Mouse (Mus musculus): ENCODE data around the gene Pole. TPM values are rescaled to one million over a fixed set of nuclear protein-coding genes. Genes with fewer than 3 reads are reported as not detected.

Gene Pole
- polyA plus RNA-seq, 1 experiment, result 0.79 TPM

DNA sequence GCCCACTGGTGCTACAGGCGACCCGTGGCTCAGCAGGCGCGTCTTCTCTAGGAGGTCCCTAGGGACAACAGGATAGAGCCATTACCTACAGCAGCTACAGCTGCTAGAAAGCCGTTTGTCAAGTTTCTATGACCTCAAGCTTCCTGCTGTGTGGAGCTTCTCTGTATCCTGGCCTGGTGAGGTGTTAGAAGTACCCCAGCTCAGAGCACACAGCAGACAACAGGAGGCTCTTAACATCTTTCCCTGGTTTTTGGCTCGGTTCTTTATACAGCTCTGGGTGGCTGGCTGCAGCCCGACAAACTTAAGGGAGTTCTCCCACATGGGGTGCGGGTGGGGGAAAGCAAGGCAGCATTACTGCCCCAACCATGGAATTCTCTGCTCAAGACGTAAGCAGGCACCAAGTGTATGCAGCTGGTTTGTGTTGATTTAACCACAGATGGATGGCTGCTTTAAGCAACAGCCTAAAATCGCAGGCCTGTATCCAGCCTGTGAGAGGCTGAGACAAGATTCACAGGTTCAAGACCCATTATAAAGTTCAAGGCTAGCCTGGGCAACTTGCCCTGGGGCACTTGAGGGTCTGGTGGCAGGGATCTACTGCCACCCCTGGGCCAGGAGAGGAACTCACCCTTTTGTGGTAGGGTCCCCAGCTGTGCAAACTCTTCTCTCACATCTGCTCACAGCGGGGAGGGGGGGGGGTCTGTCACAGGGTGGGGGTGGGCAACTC lies 77.9 kb downstream of the Pole start:
- H3K27ac ChIP-seq (replicated peaks; ENCODE audit: low read depth, low read length), result no peak overlapping the region
- no peaks in the 10 kb centered on the region; the same call in 1 of the 2 replicates for H3K4me1 ChIP-seq (ENCODE audit: control insufficient read depth, insufficient read depth, insufficient read length, low read length)
- H3K4me3 ChIP-seq (ENCODE audit: insufficient read depth, low read depth, low read length), result peak overlapping the region; percentile 49

DNA sequence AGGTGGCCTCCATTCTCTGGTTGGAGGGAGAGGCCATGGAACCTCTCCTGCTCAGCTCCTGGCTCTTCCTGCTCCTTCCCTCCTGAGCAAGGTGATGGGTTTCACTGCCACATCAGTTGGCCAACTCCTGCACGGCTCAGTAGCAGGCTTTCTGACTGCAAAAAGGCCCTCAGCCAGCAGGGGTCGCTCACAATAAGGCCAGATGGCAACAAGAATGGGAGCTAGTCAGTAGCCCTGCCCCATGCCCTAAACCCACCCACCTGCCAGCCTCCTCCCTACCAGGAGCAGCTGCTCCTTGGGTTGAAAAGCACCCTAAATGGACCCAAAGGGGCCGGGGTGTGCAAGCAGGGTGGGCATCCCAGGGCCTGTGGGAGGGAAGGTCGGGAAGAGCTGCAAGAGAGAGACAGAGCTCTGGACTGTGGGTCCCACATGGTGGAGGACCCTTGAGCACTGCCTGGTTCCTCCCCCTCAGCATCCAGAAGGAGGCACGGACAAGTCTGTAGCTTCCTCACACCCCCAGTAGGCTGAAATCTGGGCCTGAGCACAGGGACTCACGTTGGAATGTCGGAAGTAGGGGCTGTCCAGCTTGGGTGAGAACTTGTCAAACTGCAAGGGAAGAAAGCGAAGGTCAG lies 90.8 kb downstream of the Pole start:
- H3K27ac ChIP-seq (replicated peaks; ENCODE audit: low read depth, low read length), result no peak overlapping the region
- H3K4me1 ChIP-seq (ENCODE audit: control insufficient read depth, insufficient read depth, insufficient read length, low read length), result no peaks in the 10 kb centered on the region
- H3K4me3 ChIP-seq (ENCODE audit: insufficient read depth, low read depth, low read length), result no peak overlapping the region

DNA sequence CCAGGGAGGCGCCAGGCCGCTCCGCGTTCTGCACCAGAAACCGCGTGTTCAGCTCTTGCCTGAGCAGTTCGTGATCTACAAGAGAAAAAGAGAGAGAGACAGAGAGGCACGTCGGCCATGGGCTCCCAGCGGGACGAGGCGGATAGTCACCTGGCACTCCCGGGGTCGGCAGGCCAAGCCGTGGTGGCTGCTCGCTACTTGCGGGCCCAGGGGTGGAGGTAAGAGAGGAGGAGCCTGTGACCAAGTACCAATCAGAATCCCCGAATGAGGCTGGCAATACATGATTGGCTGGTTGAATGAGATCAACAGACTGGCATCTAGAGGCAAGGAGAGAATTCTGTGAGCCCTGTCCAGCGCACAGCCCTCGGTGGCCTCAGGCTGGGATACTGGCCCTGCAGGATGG lies 92.1 kb downstream of the Pole start:
- Histone ChIP-seq H3K27ac (replicated peaks; ENCODE audit: low read depth, low read length) (no peak overlapping the region), H3K4me1 (ENCODE audit: control insufficient read depth, insufficient read depth, insufficient read length, low read length) (no peaks in the 10 kb centered on the region), H3K4me3 (ENCODE audit: insufficient read depth, low read depth, low read length) (no peak overlapping the region)

DNA sequence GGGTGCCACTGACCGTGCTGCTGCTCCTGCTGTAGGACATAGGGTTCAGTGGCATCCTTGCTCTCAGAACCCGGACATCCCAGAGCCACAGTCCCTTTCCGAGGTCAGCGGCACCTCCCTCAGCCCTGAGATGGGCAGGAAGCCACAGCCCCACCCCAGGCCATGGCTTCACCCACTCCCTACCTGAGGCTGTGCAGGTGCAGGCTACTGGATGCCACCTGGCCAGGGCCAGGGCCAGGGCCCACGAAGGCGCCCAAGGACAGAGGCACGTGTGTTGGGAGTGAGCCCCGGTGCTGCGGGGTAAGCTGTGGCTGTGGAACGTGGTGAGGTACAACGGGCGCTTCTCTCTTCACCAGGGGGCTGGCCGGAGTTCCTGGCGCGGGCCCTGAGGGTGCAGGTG lies 93.0 kb downstream of the Pole start:
- Histone ChIP-seq H3K27ac (replicated peaks; ENCODE audit: low read depth, low read length) (no peak overlapping the region), H3K4me1 (ENCODE audit: control insufficient read depth, insufficient read depth, insufficient read length, low read length) (no peaks in the 10 kb centered on the region), H3K4me3 (ENCODE audit: insufficient read depth, low read depth, low read length) (no peak overlapping the region)

DNA sequence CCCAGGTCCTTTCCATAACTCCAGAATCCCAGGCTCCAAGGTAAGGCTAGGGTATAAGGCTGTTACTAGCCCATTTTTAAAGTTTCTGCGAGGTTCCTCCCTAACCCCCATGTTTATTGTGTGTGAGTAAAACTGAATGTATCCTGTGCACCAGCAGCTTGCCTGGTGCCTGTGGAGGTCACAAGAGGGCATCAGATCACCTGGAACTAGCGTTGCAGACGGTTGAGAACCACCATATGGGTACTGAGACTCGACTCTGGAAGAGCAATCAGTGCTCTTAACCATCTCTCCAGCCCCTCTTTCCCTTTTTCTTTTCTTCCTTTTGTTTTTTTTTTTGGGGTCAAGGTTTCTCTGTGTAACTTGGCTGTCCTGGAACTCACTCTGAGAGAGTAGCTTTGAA lies 93.7 kb downstream of the Pole start:
- no peak overlapping the region for H3K27ac ChIP-seq (replicated peaks; ENCODE audit: low read depth, low read length)
- H3K4me1 ChIP-seq (ENCODE audit: control insufficient read depth, insufficient read depth, insufficient read length, low read length), result no peaks in the 10 kb centered on the region
- no peak overlapping the region for H3K4me3 ChIP-seq (ENCODE audit: insufficient read depth, low read depth, low read length)

DNA sequence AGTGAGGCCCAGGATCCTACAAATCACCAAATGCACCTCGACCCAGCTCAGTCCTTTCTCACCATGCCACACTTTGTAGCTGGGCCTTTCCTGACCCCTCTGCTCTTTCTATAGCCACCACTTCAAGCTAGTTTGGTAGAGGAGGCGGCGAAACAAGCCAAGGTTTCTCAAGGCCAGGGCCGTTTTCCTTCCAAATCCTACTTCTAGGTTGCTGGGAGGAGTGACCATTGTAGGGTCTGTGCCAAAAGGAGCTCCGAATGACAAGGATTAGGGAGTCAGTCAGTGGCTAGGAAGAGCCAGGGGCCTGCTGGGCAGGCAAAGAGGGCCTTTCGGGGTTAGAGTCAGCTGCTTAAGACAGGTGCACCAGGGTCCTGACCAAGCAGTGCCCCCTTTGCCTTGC lies 98.4 kb downstream of the Pole start:
- Histone ChIP-seq H3K27ac (replicated peaks; ENCODE audit: low read depth, low read length) (no peak overlapping the region), H3K4me3 (ENCODE audit: insufficient read depth, low read depth, low read length) (no peak overlapping the region), H3K4me1 (ENCODE audit: control insufficient read depth, insufficient read depth, insufficient read length, low read length) (peaks cover 5% of the 10 kb centered on the region; the same call in 1 of the 2 replicates)

DNA sequence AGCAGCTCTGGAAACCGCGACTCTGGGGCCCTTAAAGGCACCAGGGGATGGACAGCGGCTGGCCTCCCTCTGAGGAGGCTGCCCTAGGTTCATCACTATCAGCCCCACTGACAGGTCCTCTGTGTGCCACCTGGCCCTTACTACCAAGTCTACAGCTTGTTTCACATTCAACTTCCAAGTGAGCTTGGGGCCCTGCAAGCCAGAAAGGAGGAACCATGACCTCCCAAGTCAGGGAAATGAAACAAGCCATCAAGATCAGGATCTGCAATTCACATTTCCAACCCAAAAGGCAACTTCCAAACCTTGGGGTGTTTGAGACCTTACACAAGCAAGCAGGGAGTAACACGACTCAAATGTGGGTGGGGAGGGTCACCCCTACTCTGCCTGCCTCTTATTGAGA lies 99.2 kb downstream of the Pole start:
- no peak overlapping the region for H3K4me3 ChIP-seq (ENCODE audit: insufficient read depth, low read depth, low read length)
- H3K4me1 ChIP-seq (ENCODE audit: control insufficient read depth, insufficient read depth, insufficient read length, low read length), result peaks cover 5% of the 10 kb centered on the region; the same call in 1 of the 2 replicates
- no peak overlapping the region for H3K27ac ChIP-seq (replicated peaks; ENCODE audit: low read depth, low read length)

DNA sequence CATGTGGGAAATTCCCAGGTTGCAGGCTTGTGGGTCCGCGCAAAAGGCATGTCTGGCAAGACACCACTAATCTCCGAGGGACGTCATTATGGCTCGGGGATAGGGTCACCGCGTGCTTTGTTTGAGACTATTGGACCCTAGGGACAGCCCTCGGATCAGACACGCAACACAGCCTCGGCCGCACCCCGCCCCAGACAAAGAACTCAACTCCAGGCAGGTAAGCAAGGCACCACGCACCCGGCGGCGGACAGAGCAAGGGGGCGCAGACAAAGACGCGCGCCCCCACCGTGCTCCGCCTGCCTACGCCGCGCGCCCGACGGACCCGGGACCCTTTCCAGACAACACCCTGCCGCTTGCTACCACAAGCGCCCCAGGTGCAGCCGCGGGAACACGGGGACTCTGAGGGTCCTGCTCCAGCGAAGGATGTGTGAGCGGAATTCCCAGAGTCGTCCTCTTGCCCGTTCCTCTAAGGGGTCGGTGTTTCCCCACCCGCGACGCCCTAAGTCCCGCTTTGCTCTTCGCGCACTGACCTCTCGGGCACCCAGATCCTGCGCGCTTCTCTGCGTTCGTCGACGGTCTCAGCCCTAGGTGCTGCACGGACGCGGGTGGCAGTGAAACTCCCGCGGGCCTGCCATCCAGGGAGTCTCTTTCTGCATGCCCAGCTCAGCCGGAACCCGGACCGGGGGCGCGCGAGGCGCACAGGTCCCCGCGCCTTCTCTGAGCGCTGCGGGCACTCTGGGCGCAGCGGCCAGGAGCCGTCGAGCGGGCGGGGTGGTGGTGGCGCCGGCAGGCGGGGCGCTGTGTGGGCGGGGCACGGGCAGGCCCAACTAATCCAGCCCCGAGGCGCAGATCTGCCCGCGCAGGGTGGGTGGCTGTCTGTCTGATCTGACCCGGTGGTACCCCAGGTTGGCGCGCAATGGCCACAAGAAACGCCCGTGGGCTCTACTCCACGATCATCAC lies 100.5 kb downstream of the Pole start:
- Histone ChIP-seq H3K4me1 (ENCODE audit: control insufficient read depth, insufficient read depth, insufficient read length, low read length) (peaks cover 5% of the 10 kb centered on the region; the same call in 1 of the 2 replicates), H3K27ac (replicated peaks; ENCODE audit: low read depth, low read length) (no peak overlapping the region), H3K4me3 (ENCODE audit: insufficient read depth, low read depth, low read length) (peak overlapping the region; percentile 63)

Other genes starting within 250 kb of the Pole start
- 1.6 and 2.3 TPM in 2 replicates for gene Gm17655, start 213.8 kb upstream of the Pole start, polyA plus RNA-seq (2012; ENCODE audit: insufficient read depth, insufficient read length, missing spikeins)
- gene Gm35315, start 191.9 kb upstream of the Pole start, polyA plus RNA-seq (2012; ENCODE audit: insufficient read depth, insufficient read length, missing spikeins), result 0.32 TPM in 1 of 2 replicates, not detected in the other
- not detected in 2 replicates for gene Plcxd1, start 186.3 kb upstream of the Pole start, polyA plus RNA-seq (2012; ENCODE audit: insufficient read depth, insufficient read length, missing spikeins)
- 13.1 and 15.4 TPM in 2 replicates for gene Gtpbp6, start 178.1 kb upstream of the Pole start, polyA plus RNA-seq (2012; ENCODE audit: insufficient read depth, insufficient read length, missing spikeins)
- 1.7 and 3.0 TPM in 2 replicates for gene Zfp605, start 176.2 kb upstream of the Pole start, polyA plus RNA-seq (2012; ENCODE audit: insufficient read depth, insufficient read length, missing spikeins)
- 8.1 and 9.0 TPM in 2 replicates for gene Chfr, start 150.5 kb upstream of the Pole start, polyA plus RNA-seq (2012; ENCODE audit: insufficient read depth, insufficient read length, missing spikeins)
- gene Golga3, start 109.6 kb upstream of the Pole start, polyA plus RNA-seq (2012; ENCODE audit: insufficient read depth, insufficient read length, missing spikeins), result 13.3 and 14.6 TPM in 2 replicates
- gene Ankle2, start 55.3 kb upstream of the Pole start, polyA plus RNA-seq (2012; ENCODE audit: insufficient read depth, insufficient read length, missing spikeins), result 10.3 and 17.3 TPM in 2 replicates
- 23.3 and 26.3 TPM in 2 replicates for gene Pgam5, start 16.4 kb upstream of the Pole start, polyA plus RNA-seq (2012; ENCODE audit: insufficient read depth, insufficient read length, missing spikeins)
- 21.3 and 26.9 TPM in 2 replicates for gene Pxmp2, start 120 bp upstream of the Pole start, polyA plus RNA-seq (2012; ENCODE audit: insufficient read depth, insufficient read length, missing spikeins)
- not detected in 2 replicates for gene P2rx2, start 56.9 kb downstream of the Pole start, polyA plus RNA-seq (2012; ENCODE audit: insufficient read depth, insufficient read length, missing spikeins)
- not detected in 2 replicates for gene Lrcol1, start 58.4 kb downstream of the Pole start, polyA plus RNA-seq (2012; ENCODE audit: insufficient read depth, insufficient read length, missing spikeins)
- 10.4 and 12.2 TPM in 2 replicates for gene Fbrsl1, start 162.2 kb downstream of the Pole start, polyA plus RNA-seq (2012; ENCODE audit: insufficient read depth, insufficient read length, missing spikeins)